Mouse (Mus musculus) bone marrow, adult 2 months (tissue): ENCODE results near the gene Grwd1.

ENCODE experiments used
- CTCF ChIP-seq: fragments of 200-500 bp; IDR thresholded peaks from 2 replicates; pipeline ENCODE4 v1.5.1; 2011; ENCODE audit warnings: low read length, control low read depth; ENCODE audit not compliant: control insufficient read depth, insufficient read depth
- POLR2A ChIP-seq: fragments of 200-500 bp; IDR thresholded peaks from 2 replicates; pipeline ENCODE4 v1.6.1; 2011; ENCODE audit warnings: low read depth, mild to moderate bottlenecking, control low read depth, low read length, borderline replicate concordance; ENCODE audit not compliant: control insufficient read depth

DNA sequence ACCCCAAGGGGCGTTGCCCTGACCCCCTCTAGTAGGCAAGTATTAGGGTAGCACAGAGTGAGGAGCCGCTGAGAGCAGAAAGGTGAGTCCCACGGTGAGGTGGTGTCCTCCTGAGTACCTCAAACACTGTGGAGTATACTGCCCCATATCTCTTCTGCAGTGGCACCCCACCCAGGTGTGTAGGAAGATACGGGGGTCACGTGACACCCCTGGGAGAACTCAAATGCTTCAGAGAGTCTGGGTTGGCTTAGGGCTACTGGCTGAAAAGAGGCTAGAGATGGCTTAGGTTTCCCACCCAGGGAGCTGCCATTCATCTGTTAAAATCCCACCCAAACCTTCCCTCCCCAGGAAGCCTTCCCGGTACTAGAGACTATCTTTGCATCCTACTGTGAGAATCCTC, 33.8 kb downstream of the Grwd1 start:
- TF ChIP-seq CTCF (no peak), POLR2A (no peak)
